Mouse (Mus musculus): Measurements from ENCODE around the gene Ctrc.

GRCm38 (mm10) chr4:141871333-141871725 lies 25.2 kb upstream of the Ctrc start:
- TF ChIP-seq CTCF (IDR thresholded peaks at IDR 0.05; ENCODE audit: insufficient read depth, low read depth, low read length) = no peak
- no peak for TF ChIP-seq POLR2A (IDR thresholded peaks at IDR 0.05; ENCODE audit: insufficient read depth, low read depth, low read length)

Measured in olfactory bulb, adult 2 months (tissue).